Mouse (Mus musculus) neutrophil, adult 5-6 weeks (primary cell): Measurements from ENCODE around the gene Syn2. TPM values are rescaled to one million over a fixed set of nuclear protein-coding genes. Genes with fewer than 3 reads are reported as not detected.

Experiments used
- ATAC-seq: fragments of 151-379, 151-347 bp; 2 replicates; pipeline ENCODE4 v1.8.0; 2017; ENCODE audit warnings: mild to moderate bottlenecking, moderate TSS enrichment; ENCODE audit not compliant: insufficient number of reproducible peaks, poor library complexity, low FRiP score, severe bottlenecking; ENCODE audit errors: extremely low read depth
- total RNA-seq: library from RNA; stranded (forward); fragments of 200-1000 nt; gene quantifications from 2 replicates; pipeline ENCODE4 v1.2.3, GENCODE M21; 2017

Syn2 gene
- total RNA-seq, 1 experiment from 2014 or later = not detected

- no peak for ATAC-seq
Observed at GRCm38 (mm10) chr6:115168921-115169320, 34.2 kb downstream of the Syn2 start.

- no peak for ATAC-seq
Observed at GRCm38 (mm10) chr6:115169518-115169917, 34.8 kb downstream of the Syn2 start.

GRCm38 (mm10) chr6:115174845-115175244, 40.1 kb downstream of the Syn2 start:
- no peak for ATAC-seq

- ATAC-seq = no peak
Observed at GRCm38 (mm10) chr6:115178826-115179225, 44.1 kb downstream of the Syn2 start.

- ATAC-seq = no peak
Observed at GRCm38 (mm10) chr6:115181094-115181493, 46.4 kb downstream of the Syn2 start.

- ATAC-seq = no peak
Observed at GRCm38 (mm10) chr6:115191111-115191510, 56.4 kb downstream of the Syn2 start.

GRCm38 (mm10) chr6:115200753-115201152, 66.1 kb downstream of the Syn2 start:
- ATAC-seq = no peak

GRCm38 (mm10) chr6:115203029-115203428, 68.3 kb downstream of the Syn2 start:
- no peak for ATAC-seq

- ATAC-seq = no peak
Observed at GRCm38 (mm10) chr6:115210187-115210586, 75.5 kb downstream of the Syn2 start.

GRCm38 (mm10) chr6:115210820-115211219, 76.1 kb downstream of the Syn2 start:
- no peak for ATAC-seq

GRCm38 (mm10) chr6:115212132-115212903, 77.6 kb downstream of the Syn2 start:
- no peak for ATAC-seq

- ATAC-seq = no peak
Observed at GRCm38 (mm10) chr6:115213129-115213528, 78.4 kb downstream of the Syn2 start.

GRCm38 (mm10) chr6:115221215-115221641, 86.5 kb downstream of the Syn2 start:
- ATAC-seq = no peak

- no peak for ATAC-seq
Observed at GRCm38 (mm10) chr6:115225519-115225918, 90.8 kb downstream of the Syn2 start.

- no peak for ATAC-seq
Observed at GRCm38 (mm10) chr6:115227043-115227442, 92.3 kb downstream of the Syn2 start, which contains the start of gene Gm17482. TSS of gene Gm17482 (plus strand) at chr6:115227343.

GRCm38 (mm10) chr6:115227529-115227928, 92.8 kb downstream of the Syn2 start:
- 0 out of 2 replicates have a peak, but pooled peaks have one; percentile 19 for ATAC-seq

GRCm38 (mm10) chr6:115230557-115230956, 95.9 kb downstream of the Syn2 start:
- ATAC-seq = no peak

GRCm38 (mm10) chr6:115231836-115232235, 97.1 kb downstream of the Syn2 start:
- no peak for ATAC-seq

GRCm38 (mm10) chr6:115232562-115232961, 97.9 kb downstream of the Syn2 start:
- ATAC-seq = no peak
